Mouse (Mus musculus) bone marrow macrophage, adult 2 months (primary cell): Measurements from ENCODE around the gene Ank3.

Experiments used
- CTCF ChIP-seq: IDR thresholded peaks from 2 replicates; pipeline ENCODE4 v1.5.1; 2012; ENCODE audit warnings: low read depth, mild to moderate bottlenecking, low read length, moderate library complexity
- POLR2A ChIP-seq: IDR thresholded peaks from 2 replicates; pipeline ENCODE4 v1.6.1; 2012; ENCODE audit warnings: mild to moderate bottlenecking, low read depth, low read length, borderline replicate concordance

- TF ChIP-seq CTCF (no peak), POLR2A (no peak)
Measured at GRCm38 (mm10) chr10:69574190-69574663, 175.7 kb downstream of the Ank3 start.
